Mouse (Mus musculus) hindbrain, embryonic 14.5 days (tissue): ENCODE data around the gene Pik3ap1. TPM values are rescaled to one million over a fixed set of nuclear protein-coding genes. Genes with fewer than 3 reads are reported as not detected.

Experiments used
- ATAC-seq: fragments of 200-750 bp; cut with Nextera tagmentation; 2 replicates; pipeline ENCODE4 v1.8.0; 2017; ENCODE audit warnings: moderate number of reproducible peaks, mild to moderate bottlenecking, moderate TSS enrichment, moderate library complexity; ENCODE audit not compliant: low FRiP score
- DNase-seq: peaks from one replicate; pipeline ENCODE4 v3.0.0-alpha.2; 2015; ENCODE audit warnings: low spot score
- H3K27ac ChIP-seq: fragments of 300-500 bp; sonication (generic); 2 replicates; pipeline ENCODE4 v1.5.1; 2014; ENCODE audit warnings: mild to moderate bottlenecking, moderate library complexity
- H3K27me3 ChIP-seq: fragments of 300-500 bp; sonication (generic); 2 replicates; pipeline ENCODE4 v1.6.1; 2014; ENCODE audit warnings: mild to moderate bottlenecking, low read length, mixed read lengths; ENCODE audit not compliant: control insufficient read depth, insufficient read depth
- H3K36me3 ChIP-seq: fragments of 300-500 bp; sonication (generic); replicated peaks from 2 replicates; pipeline ENCODE4 v1.6.1; 2014; ENCODE audit not compliant: control insufficient read depth, insufficient read depth
- H3K4me1 ChIP-seq: fragments of 300-500 bp; sonication (generic); replicated peaks from 2 replicates; pipeline ENCODE4 v1.6.1; 2014; ENCODE audit warnings: antibody characterized with exemption, low read length, mixed read lengths; ENCODE audit not compliant: control insufficient read depth, insufficient read depth
- H3K4me2 ChIP-seq: fragments of 300-500 bp; sonication (generic); replicated peaks from 2 replicates; pipeline ENCODE4 v1.6.1; 2014; ENCODE audit warnings: mild to moderate bottlenecking, moderate library complexity
- H3K4me3 ChIP-seq: fragments of 300-500 bp; sonication (generic); replicated peaks from 2 replicates; pipeline ENCODE4 v1.5.1; 2014; ENCODE audit warnings: mild to moderate bottlenecking, low read length
- H3K9ac ChIP-seq: fragments of 300-500 bp; sonication (generic); 2 replicates; pipeline ENCODE4 v1.6.1; 2014
- H3K9me3 ChIP-seq: fragments of 300-500 bp; sonication (generic); 2 replicates; pipeline ENCODE4 v1.6.1; 2016; ENCODE audit warnings: low read length; ENCODE audit not compliant: control insufficient read depth
- WGBS: fragments of 180-500 bp; shearing (Covaris S2); extraction: QIAGEN DNeasy Blood & Tissue Kit; methylation state at CpG from one replicate; pipeline ENCODE4 v1.1.7; 2014; 5-methylcytosine and 5-hydroxymethylcytosine counted together
- polyA plus RNA-seq: library from polyadenylated mRNA; unstranded; fragments of >200 nt; fragmentation: Nextera tagmentation; extraction: Ambion mirVana; gene quantifications from 2 replicates; pipeline ENCODE4 v1.2.1, GENCODE M21; 2014

Gene Pik3ap1
- polyA plus RNA-seq, 1 experiment from 2014 or later: 2.2 TPM

DNA sequence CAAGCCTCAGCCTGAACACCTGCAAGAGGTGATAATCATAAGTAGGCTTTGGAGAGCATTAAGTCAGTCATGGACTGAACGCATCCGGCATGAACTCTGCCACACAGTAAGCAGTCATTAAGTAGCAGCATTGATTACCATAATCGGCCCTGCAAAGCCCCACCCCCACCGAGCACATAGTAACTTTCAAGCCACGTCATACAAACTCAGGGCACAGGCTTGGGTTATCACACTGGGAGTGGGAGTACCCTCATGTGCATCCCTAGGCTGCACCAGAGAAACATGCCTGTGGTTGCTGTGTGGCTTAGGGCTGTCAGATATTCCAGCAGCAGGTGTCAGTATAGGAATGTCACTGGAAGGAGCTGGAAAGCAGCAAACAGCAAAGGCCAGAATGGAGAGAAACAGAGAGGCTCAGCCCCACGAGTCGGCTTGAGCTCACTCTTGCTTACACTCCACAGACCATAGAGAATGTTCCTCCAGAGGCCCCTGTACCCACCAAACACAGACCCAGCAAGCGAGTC is 105.1 kb downstream of the Pik3ap1 start:
- no peak for DNase-seq
- Histone ChIP-seq H3K27ac (no peak overlapping the region), H3K4me2 (no peak overlapping the region), H3K4me3 (no peak overlapping the region), H3K9ac (no peak overlapping the region), H3K27me3 (no peaks in the 10 kb centered on the region), H3K4me1 (peaks cover 4% of the 10 kb centered on the region; the same call in 1 of the 2 replicates), H3K9me3 (no peaks in the 10 kb centered on the region), H3K36me3 (no peaks in the 10 kb centered on the region)
- 65% methylated on average over 8 of the region's 8 CpGs for WGBS
- no peak for ATAC-seq

DNA sequence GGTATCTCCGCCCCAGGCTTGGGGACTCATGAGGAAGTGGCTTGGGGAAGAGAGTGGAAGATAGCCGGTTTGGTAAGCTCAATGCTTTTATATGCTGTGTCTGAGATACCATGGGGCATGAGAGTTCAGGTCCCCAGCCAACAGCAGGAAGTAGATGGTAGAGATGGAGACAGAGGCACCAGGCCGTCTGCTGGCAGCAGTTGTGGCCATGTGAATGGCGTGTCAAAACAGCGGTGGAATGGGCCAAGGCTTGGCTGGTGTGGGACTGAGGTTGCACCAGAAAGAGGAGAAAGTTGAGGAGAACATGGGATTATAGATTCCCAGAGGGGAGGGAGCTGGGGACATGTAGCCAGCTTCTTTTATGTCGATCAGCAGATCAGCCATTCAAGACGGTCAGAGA is 106.3 kb downstream of the Pik3ap1 start:
- WGBS: 90% methylated on average over 7 of the region's 7 CpGs

DNA sequence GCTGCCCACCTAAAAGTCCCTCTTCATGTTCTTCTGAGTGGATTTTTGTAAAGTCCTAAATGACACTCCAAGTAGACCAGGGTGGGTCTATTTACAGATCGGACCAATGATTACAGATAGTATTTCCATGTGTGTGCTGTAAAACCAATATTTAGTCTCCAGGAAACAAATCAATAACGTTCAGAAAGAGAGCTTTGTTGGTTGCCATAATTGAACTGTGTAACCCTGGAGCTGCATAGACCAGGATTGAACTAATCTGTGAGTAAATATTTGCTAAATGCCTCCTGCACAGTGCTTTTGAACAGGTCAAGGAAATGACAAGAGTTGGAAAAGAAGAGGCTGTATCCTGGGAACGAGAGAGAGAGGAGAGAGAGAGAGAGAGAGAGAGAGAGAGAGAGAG is 109.3 kb downstream of the Pik3ap1 start:
- DNase-seq (no peak), ATAC-seq (no peak)
- Histone ChIP-seq H3K27ac (no peak overlapping the region), H3K4me3 (no peak overlapping the region), H3K9me3 (no peaks in the 10 kb centered on the region), H3K9ac (no peak overlapping the region), H3K4me1 (no peaks in the 10 kb centered on the region), H3K27me3 (no peaks in the 10 kb centered on the region), H3K4me2 (no peak overlapping the region), H3K36me3 (no peaks in the 10 kb centered on the region)
- WGBS: 68% methylated on average over 3 of the region's 3 CpGs

More for the DNA sequence above, 106.3 kb downstream of the Pik3ap1 start:
- Histone ChIP-seq H3K4me1 (no peaks in the 10 kb centered on the region), H3K9ac (no peak overlapping the region), H3K27ac (no peak overlapping the region), H3K27me3 (no peaks in the 10 kb centered on the region), H3K9me3 (no peaks in the 10 kb centered on the region), H3K4me3 (no peak overlapping the region), H3K36me3 (no peaks in the 10 kb centered on the region), H3K4me2 (no peak overlapping the region)
- no peak for DNase-seq
- no peak for ATAC-seq

DNA sequence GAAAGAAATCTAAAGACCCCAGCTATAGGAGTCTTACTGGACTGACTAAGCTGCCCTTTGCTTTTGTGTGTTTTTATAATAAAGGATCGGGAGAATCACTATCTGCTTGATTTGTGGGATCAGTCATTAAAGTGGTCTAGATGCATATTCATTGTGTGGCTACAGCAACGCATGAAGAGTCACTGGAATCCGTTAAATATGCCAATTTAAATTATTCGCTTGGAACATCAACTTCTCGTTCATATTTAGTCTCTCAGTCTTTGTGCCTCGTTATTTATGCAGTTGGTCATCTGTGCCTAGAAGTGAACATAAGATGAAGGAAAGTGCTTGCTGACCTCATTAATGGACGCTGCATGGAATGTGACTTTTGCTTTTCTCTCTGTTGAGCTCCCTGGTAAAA is 114.0 kb downstream of the Pik3ap1 start:
- 72% methylated on average over 7 of the region's 7 CpGs for WGBS
- Histone ChIP-seq H3K27ac (no peak overlapping the region), H3K4me1 (no peaks in the 10 kb centered on the region), H3K4me2 (no peak overlapping the region), H3K9me3 (no peaks in the 10 kb centered on the region), H3K27me3 (no peaks in the 10 kb centered on the region), H3K9ac (no peak overlapping the region), H3K4me3 (no peak overlapping the region), H3K36me3 (no peaks in the 10 kb centered on the region)
- ATAC-seq (no peak), DNase-seq (no peak)

DNA sequence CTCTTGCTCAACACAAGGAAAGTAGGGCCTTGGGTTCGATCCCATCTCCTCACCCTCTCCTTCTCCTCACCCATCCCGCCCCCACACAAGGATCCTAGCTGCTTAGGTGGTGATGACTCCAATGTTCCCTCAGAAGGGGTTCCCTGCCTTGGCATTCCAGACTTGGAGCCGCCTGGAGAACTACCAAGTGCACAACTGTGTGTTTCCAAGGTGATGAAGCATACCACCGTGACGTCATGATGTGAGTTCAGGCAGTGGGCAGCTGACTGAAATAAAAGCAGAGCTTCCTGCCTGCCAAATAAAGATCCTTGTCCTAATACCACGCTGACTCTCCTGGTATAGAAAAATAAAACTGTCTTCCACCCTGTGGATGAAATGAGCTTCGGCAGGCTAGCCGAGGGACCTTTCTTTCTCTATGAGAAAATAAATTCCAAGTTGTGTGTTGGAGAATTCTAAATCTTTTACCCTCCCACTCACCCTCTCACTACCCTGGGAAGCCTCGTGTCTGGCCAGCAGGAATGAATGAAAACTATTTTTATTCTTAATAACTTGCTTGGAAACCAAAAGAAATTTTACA is 114.7 kb downstream of the Pik3ap1 start:
- ATAC-seq: no peak

DNA sequence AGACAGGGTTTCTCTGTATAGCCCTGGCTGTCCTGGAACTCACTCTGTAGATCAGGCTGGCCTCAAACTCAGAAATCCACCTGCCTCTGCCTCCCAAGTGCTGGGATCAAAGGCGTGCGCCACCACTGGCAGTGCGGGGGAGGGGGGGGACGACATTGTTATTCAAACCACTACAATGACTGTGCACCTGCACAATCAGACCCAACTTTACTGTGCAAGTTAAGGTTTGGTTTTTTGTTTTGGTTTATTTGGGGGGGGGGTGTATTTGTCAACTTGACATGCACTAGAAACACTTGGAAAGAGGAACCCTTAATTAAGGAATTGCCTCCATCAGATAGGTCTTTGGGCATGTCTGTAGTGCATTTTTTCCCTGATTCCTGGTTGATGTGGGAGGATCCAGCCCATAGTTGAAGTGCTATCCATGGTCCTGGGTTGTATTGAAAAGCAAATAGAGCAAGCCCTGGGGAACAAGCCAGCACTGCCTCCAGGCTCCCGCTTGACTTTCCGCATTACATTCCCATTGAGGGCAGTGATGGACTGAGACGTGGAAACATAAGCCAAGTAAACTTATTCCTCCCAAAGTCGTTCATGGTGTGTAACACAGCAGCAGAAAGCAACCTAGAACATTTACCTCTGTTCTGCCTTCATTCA is 118.5 kb downstream of the Pik3ap1 start:
- H3K27me3 ChIP-seq: no peaks in the 10 kb centered on the region
- H3K36me3 ChIP-seq: no peaks in the 10 kb centered on the region
- 64% methylated on average over 8 of the region's 8 CpGs for WGBS
- ATAC-seq: no peak
- no peak overlapping the region for H3K4me3 ChIP-seq
- no peak overlapping the region for H3K4me2 ChIP-seq
- DNase-seq: no peak
- H3K9ac ChIP-seq: no peak overlapping the region
- H3K27ac ChIP-seq: no peak overlapping the region
- no peaks in the 10 kb centered on the region for H3K9me3 ChIP-seq
- H3K4me1 ChIP-seq: peaks cover 17% of the 10 kb centered on the region

More for the DNA sequence above, 114.7 kb downstream of the Pik3ap1 start:
- Histone ChIP-seq H3K36me3 (no peaks in the 10 kb centered on the region), H3K9me3 (no peaks in the 10 kb centered on the region), H3K4me1 (no peaks in the 10 kb centered on the region), H3K4me2 (no peak overlapping the region), H3K9ac (no peak overlapping the region), H3K4me3 (no peak overlapping the region), H3K27ac (no peak overlapping the region), H3K27me3 (no peaks in the 10 kb centered on the region)
- peak; percentile 35 for DNase-seq
- 58% methylated on average over 9 of the region's 9 CpGs for WGBS

DNA sequence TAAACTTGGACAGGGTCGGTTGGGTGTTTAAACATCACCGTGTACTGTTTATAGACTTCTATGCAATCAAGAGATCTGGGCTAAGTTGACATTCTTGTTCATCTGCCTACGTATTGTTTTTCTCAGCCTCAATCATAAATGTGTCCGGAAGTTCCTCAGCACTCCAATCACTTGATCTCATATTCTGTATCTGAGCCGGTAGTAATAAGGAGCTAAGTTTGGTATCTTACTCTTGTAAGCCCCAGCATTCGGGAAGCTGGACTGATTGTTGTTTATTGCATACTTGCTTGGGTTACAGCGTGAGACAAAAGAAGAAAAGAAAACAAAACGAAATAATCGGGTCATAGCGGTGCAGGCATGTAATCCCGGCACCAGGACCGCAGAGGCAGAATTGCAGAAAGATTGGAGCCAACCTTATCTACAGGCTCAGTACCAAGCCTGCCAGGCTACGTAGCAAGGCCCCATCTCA is 120.5 kb downstream of the Pik3ap1 start:
- peak overlapping the region; percentile 92 for H3K9ac ChIP-seq
- H3K4me2 ChIP-seq: peak overlapping the region; percentile 70
- DNase-seq (no peak), ATAC-seq (peak; percentile 6)
- no peaks in the 10 kb centered on the region for H3K27me3 ChIP-seq
- no peaks in the 10 kb centered on the region for H3K9me3 ChIP-seq
- 39% methylated on average over 13 of the region's 13 CpGs for WGBS
- no peaks in the 10 kb centered on the region for H3K36me3 ChIP-seq
- peak overlapping the region; percentile 94 for H3K4me3 ChIP-seq
- H3K27ac ChIP-seq: peak overlapping the region; percentile 97
- H3K4me1 ChIP-seq: peaks cover 31% of the 10 kb centered on the region

DNA sequence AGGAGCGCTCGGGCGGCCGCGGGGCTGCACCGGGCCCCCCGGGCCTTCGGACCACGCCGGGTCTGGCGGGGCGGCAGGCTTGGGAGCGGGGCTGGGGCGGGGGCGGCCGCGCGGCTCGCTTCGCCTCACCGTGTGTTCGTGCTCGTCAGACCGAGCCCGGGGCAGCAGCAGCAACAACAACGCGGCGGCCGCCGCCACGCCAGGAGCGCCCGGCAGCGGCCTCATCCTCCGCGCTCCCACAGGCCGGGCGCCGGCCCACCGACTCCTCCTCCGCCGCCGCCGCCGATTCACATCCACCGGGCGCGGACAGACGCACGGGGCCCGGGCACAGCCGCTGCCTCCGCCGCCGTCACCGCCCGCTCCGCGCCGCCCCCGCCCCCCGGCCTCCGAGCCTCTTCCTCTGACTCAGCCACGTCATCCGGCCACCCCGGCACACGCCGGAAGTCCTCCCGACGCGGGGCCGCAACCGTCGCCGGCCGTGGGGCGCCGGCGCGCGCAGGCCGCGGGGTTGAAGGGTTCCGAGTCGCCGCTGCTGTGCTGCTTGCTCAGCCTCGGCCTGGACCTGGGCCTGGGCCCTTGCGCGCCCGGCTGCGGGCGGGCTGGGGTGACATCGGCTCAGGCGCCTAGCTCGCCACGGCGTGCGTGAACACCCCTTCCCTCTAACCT is 121.1 kb downstream of the Pik3ap1 start, which contains the start of gene Tm9sf3:
Gene Tm9sf3, minus strand, starts transcription at position 368 of the 666 bp plus-strand sequence.
- under 1% methylated on average over 79 of the region's 98 CpGs for WGBS
- Histone ChIP-seq H3K27ac (peak within 1 kb of the TSS; percentile 97), H3K4me3 (peak within 1 kb of the TSS; percentile 94), H3K27me3 (no peaks in the 10 kb centered on the region), H3K4me2 (peak within 1 kb of the TSS; percentile 70), H3K9me3 (no peaks in the 10 kb centered on the region), H3K9ac (peak within 1 kb of the TSS; percentile 92), H3K4me1 (peaks cover 31% of the 10 kb centered on the region), H3K36me3 (no peaks in the 10 kb centered on the region)
- DNase-seq (peak; percentile 85), ATAC-seq (peak; percentile 94)
